Mouse (Mus musculus): ENCODE results near the gene Tfam. TPM values are rescaled to one million over a fixed set of nuclear protein-coding genes. Genes with fewer than 3 reads are reported as not detected.

Gene Tfam
- total RNA-seq, 2 experiments from 2014 or later, result 71.2 to 72.0 TPM

GRCm38 (mm10) chr10:71223101-71223500, 15.0 kb downstream of the Tfam start:
- no peak for DNase-seq

GRCm38 (mm10) chr10:71222639-71223038, 15.4 kb downstream of the Tfam start:
- no peak for DNase-seq

- peak; percentile 86 for DNase-seq
These were observed 19.7 kb downstream of the Tfam start for GRCm38 (mm10) chr10:71218228-71218892.

- DNase-seq, result no peak
These were observed 22.1 kb downstream of the Tfam start for GRCm38 (mm10) chr10:71215996-71216395.

- no peak for DNase-seq
These were observed 36.6 kb downstream of the Tfam start for GRCm38 (mm10) chr10:71201512-71201911.

- no peak for DNase-seq
These were observed 37.1 kb downstream of the Tfam start for GRCm38 (mm10) chr10:71200964-71201363.

- no peak for DNase-seq
These were observed 39.4 kb downstream of the Tfam start for GRCm38 (mm10) chr10:71198676-71199075.

GRCm38 (mm10) chr10:71197036-71197785, 40.9 kb downstream of the Tfam start:
- no peak for DNase-seq

GRCm38 (mm10) chr10:71195501-71195900, 42.6 kb downstream of the Tfam start:
- DNase-seq, result no peak

- no peak for DNase-seq
These were observed 43.4 kb downstream of the Tfam start for GRCm38 (mm10) chr10:71194713-71195112.

- DNase-seq, result no peak
These were observed 44.8 kb downstream of the Tfam start for GRCm38 (mm10) chr10:71193319-71193718.

GRCm38 (mm10) chr10:71192886-71193285, 45.2 kb downstream of the Tfam start:
- DNase-seq, result no peak

GRCm38 (mm10) chr10:71188681-71189080, 49.4 kb downstream of the Tfam start:
- DNase-seq, result no peak

GRCm38 (mm10) chr10:71185059-71185458, 53.0 kb downstream of the Tfam start:
- DNase-seq, result no peak

- no peak for DNase-seq
These were observed 54.6 kb downstream of the Tfam start for GRCm38 (mm10) chr10:71183339-71184031.

GRCm38 (mm10) chr10:71181931-71182330, 56.1 kb downstream of the Tfam start:
- DNase-seq, result no peak

GRCm38 (mm10) chr10:71181091-71181490, 57.0 kb downstream of the Tfam start:
- no peak for DNase-seq

GRCm38 (mm10) chr10:71180057-71180456, 58.0 kb downstream of the Tfam start:
- DNase-seq, result no peak

GRCm38 (mm10) chr10:71177201-71177600, 60.9 kb downstream of the Tfam start:
- no peak for DNase-seq

- DNase-seq, result no peak
These were observed 61.7 kb downstream of the Tfam start for GRCm38 (mm10) chr10:71176341-71176740.
